Mouse (Mus musculus) intestine, embryonic 16.5 days (tissue): ENCODE measurements around the gene Bphl. TPM values are rescaled to one million over a fixed set of nuclear protein-coding genes. Genes with fewer than 3 reads are reported as not detected.
A peak's percentile ranks its signal among the peaks of the same experiment; 100 is the strongest.

ENCODE experiments used
- ATAC-seq: fragments of 200-750 bp; cut with Nextera tagmentation; 2 replicates; pipeline ENCODE4 v1.8.0; 2017; ENCODE audit warnings: moderate TSS enrichment, moderate library complexity
- H3K27ac ChIP-seq: fragments of 300-500 bp; sonication (generic); 2 replicates; pipeline ENCODE4 v1.5.1; 2014; ENCODE audit warnings: mild to moderate bottlenecking, low read length
- H3K27me3 ChIP-seq: fragments of 300-500 bp; sonication (generic); replicated peaks from 2 replicates; pipeline ENCODE4 v1.6.1; 2014; ENCODE audit warnings: low read length, control low read depth, mixed read lengths; ENCODE audit not compliant: control insufficient read depth, insufficient read depth
- H3K36me3 ChIP-seq: fragments of 300-500 bp; sonication (generic); 2 replicates; pipeline ENCODE4 v1.6.1; 2014; ENCODE audit warnings: low read length, control low read depth; ENCODE audit not compliant: control insufficient read depth, insufficient read depth
- H3K4me1 ChIP-seq: fragments of 300-500 bp; sonication (generic); 2 replicates; pipeline ENCODE4 v1.6.1; 2014; ENCODE audit warnings: low read length, control low read depth, mixed read lengths; ENCODE audit not compliant: control insufficient read depth, insufficient read depth
- H3K4me2 ChIP-seq: fragments of 300-500 bp; sonication (generic); 2 replicates; pipeline ENCODE4 v1.6.1; 2014; ENCODE audit warnings: low read depth, low read length, control low read depth
- H3K4me3 ChIP-seq: fragments of 300-500 bp; sonication (generic); 2 replicates; pipeline ENCODE4 v1.5.1; 2014; ENCODE audit warnings: mild to moderate bottlenecking, low read length
- H3K9ac ChIP-seq: fragments of 300-500 bp; sonication (generic); 2 replicates; pipeline ENCODE4 v1.6.1; 2014; ENCODE audit warnings: low read depth, low read length
- H3K9me3 ChIP-seq: fragments of 300-500 bp; sonication (generic); 2 replicates; pipeline ENCODE4 v1.6.1; 2016; ENCODE audit warnings: low read length, control low read depth; ENCODE audit not compliant: control insufficient read depth
- WGBS: fragments of 180-500 bp; shearing (Covaris S2); extraction: QIAGEN DNeasy Blood & Tissue Kit; methylation state at CpG from one replicate; pipeline ENCODE4 v1.1.7; 2014; 5-methylcytosine and 5-hydroxymethylcytosine counted together
- polyA plus RNA-seq: library from polyadenylated mRNA; unstranded; fragments of >200 nt; fragmentation: Nextera tagmentation; extraction: Ambion mirVana; gene quantifications from 2 replicates; pipeline ENCODE4 v1.2.1, GENCODE M21; 2015

Bphl gene
- polyA plus RNA-seq, 1 experiment from 2014 or later: 74.7 TPM

- H3K9ac ChIP-seq: no peak overlapping the region
- H3K9me3 ChIP-seq: no peaks in the 10 kb centered on the region
- no peak for ATAC-seq
- no peaks in the 10 kb centered on the region for H3K27me3 ChIP-seq
- 39% methylated on average over 7 of the region's 7 CpGs for WGBS
- no peaks in the 10 kb centered on the region for H3K4me1 ChIP-seq
- H3K36me3 ChIP-seq: no peaks in the 10 kb centered on the region
- H3K4me2 ChIP-seq: no peak overlapping the region
- H3K27ac ChIP-seq: no peak overlapping the region
- H3K4me3 ChIP-seq: no peak overlapping the region
These were observed 58.4 kb downstream of the Bphl start for GRCm38 (mm10) chr13:34095542-34096435.

- WGBS: 65% methylated on average over 4 of the region's 4 CpGs
- Histone ChIP-seq H3K27ac (no peak overlapping the region), H3K9ac (no peak overlapping the region), H3K4me1 (no peaks in the 10 kb centered on the region), H3K4me3 (no peak overlapping the region), H3K4me2 (no peak overlapping the region), H3K9me3 (no peaks in the 10 kb centered on the region), H3K27me3 (no peaks in the 10 kb centered on the region), H3K36me3 (no peaks in the 10 kb centered on the region)
- 0 out of 2 replicates have a peak, but pooled peaks have one; percentile 18 for ATAC-seq
These were observed 59.1 kb downstream of the Bphl start for GRCm38 (mm10) chr13:34096455-34096854.

- 79% methylated on average over 3 of the region's 3 CpGs for WGBS
- H3K9ac ChIP-seq: no peak overlapping the region
- H3K36me3 ChIP-seq: no peaks in the 10 kb centered on the region
- no peak overlapping the region for H3K4me3 ChIP-seq
- no peak for ATAC-seq
- H3K27me3 ChIP-seq: no peaks in the 10 kb centered on the region
- H3K9me3 ChIP-seq: no peaks in the 10 kb centered on the region
- no peak overlapping the region for H3K27ac ChIP-seq
- H3K4me1 ChIP-seq: no peaks in the 10 kb centered on the region
- H3K4me2 ChIP-seq: no peak overlapping the region
These were observed 59.7 kb downstream of the Bphl start for GRCm38 (mm10) chr13:34097086-34097485.

GRCm38 (mm10) chr13:34100733-34101132 is 63.3 kb downstream of the Bphl start:
- Histone ChIP-seq H3K36me3 (no peaks in the 10 kb centered on the region), H3K27me3 (no peaks in the 10 kb centered on the region), H3K27ac (no peak overlapping the region), H3K4me1 (no peaks in the 10 kb centered on the region), H3K9ac (no peak overlapping the region), H3K9me3 (no peaks in the 10 kb centered on the region), H3K4me3 (no peak overlapping the region), H3K4me2 (no peak overlapping the region)
- ATAC-seq: no peak
- WGBS: 81% methylated on average over 3 of the region's 3 CpGs

GRCm38 (mm10) chr13:34101247-34101646 is 63.9 kb downstream of the Bphl start:
- no peak overlapping the region for H3K27ac ChIP-seq
- H3K4me1 ChIP-seq: no peaks in the 10 kb centered on the region
- H3K27me3 ChIP-seq: no peaks in the 10 kb centered on the region
- H3K4me2 ChIP-seq: no peak overlapping the region
- WGBS: 94% methylated on average over 10 of the region's 10 CpGs
- no peaks in the 10 kb centered on the region for H3K36me3 ChIP-seq
- no peak overlapping the region for H3K9ac ChIP-seq
- ATAC-seq: no peak
- no peak overlapping the region for H3K4me3 ChIP-seq
- no peaks in the 10 kb centered on the region for H3K9me3 ChIP-seq

- Histone ChIP-seq H3K4me1 (no peaks in the 10 kb centered on the region), H3K9me3 (no peaks in the 10 kb centered on the region), H3K4me2 (no peak overlapping the region), H3K36me3 (no peaks in the 10 kb centered on the region), H3K27me3 (no peaks in the 10 kb centered on the region), H3K27ac (no peak overlapping the region), H3K9ac (no peak overlapping the region), H3K4me3 (no peak overlapping the region)
- 84% methylated on average over 9 of the region's 9 CpGs for WGBS
- ATAC-seq: no peak
These were observed 64.5 kb downstream of the Bphl start for GRCm38 (mm10) chr13:34101908-34102307.

- no peak for ATAC-seq
- H3K4me3 ChIP-seq: no peak overlapping the region
- H3K27ac ChIP-seq: no peak overlapping the region
- no peaks in the 10 kb centered on the region for H3K9me3 ChIP-seq
- H3K9ac ChIP-seq: no peak overlapping the region
- no peaks in the 10 kb centered on the region for H3K4me1 ChIP-seq
- no peak overlapping the region for H3K4me2 ChIP-seq
- H3K27me3 ChIP-seq: no peaks in the 10 kb centered on the region
- 71% methylated on average over 1 of the region's 1 CpGs for WGBS
- no peaks in the 10 kb centered on the region for H3K36me3 ChIP-seq
These were observed 68.0 kb downstream of the Bphl start for GRCm38 (mm10) chr13:34105364-34105763.

GRCm38 (mm10) chr13:34106256-34106655 is 68.9 kb downstream of the Bphl start:
- H3K36me3 ChIP-seq: no peaks in the 10 kb centered on the region
- no peak overlapping the region for H3K9ac ChIP-seq
- ATAC-seq: no peak
- no peak overlapping the region for H3K4me3 ChIP-seq
- H3K27ac ChIP-seq: no peak overlapping the region
- 88% methylated on average over 2 of the region's 2 CpGs for WGBS
- H3K4me2 ChIP-seq: no peak overlapping the region
- no peaks in the 10 kb centered on the region for H3K4me1 ChIP-seq
- no peaks in the 10 kb centered on the region for H3K27me3 ChIP-seq
- no peaks in the 10 kb centered on the region for H3K9me3 ChIP-seq

GRCm38 (mm10) chr13:34106999-34107398 is 69.6 kb downstream of the Bphl start:
- Histone ChIP-seq H3K4me3 (no peak overlapping the region), H3K4me2 (no peak overlapping the region), H3K9ac (no peak overlapping the region), H3K9me3 (no peaks in the 10 kb centered on the region), H3K27ac (no peak overlapping the region), H3K36me3 (no peaks in the 10 kb centered on the region), H3K27me3 (no peaks in the 10 kb centered on the region), H3K4me1 (no peaks in the 10 kb centered on the region)
- WGBS: 91% methylated on average over 1 of the region's 1 CpGs
- no peak; the same call in 1 of the 2 replicates for ATAC-seq
